Mouse (Mus musculus): ENCODE measurements around the gene Mcam.

GRCm38 (mm10) chr9:44130581-44131275, 3.5 kb upstream of the Mcam start:
- TF ChIP-seq POLR2A (IDR thresholded peaks at IDR 0.05; ENCODE audit: borderline replicate concordance, low read depth, low read length) (no peak), CTCF (IDR thresholded peaks at IDR 0.05; ENCODE audit: low read depth, low read length) (no peak)
